Comparison of ENCODE assay signal across 11 mouse cellular contexts in the genomic region with DNA sequence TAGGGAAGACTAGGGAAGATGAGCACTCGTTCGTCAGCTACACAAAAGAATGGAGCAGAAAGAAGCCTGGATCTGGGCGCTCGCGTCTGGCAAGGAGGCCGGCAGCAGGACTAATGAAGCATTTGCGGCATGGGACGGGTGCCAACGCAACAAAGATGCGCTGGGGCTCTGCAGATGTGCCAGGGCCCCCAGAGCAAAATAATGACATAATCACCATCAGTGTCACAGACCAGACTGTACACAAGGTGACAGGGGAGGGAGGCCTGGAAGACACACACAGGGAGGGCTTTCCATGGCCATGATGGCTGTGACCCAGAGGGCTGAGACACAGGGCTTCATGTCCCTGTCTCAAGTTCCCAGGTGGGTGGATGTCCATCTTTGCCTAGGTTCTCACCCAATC. TPM values are rescaled to one million over a fixed set of nuclear protein-coding genes. Genes with fewer than 3 reads are reported as not detected.
DNase-seq lines count a peak whose midpoint lies in the region; ATAC-seq and TF ChIP-seq lines count a peak whose summit lies in the region.
"Had no signal": no experiment of that assay in that cellular context is flagged by ENCODE, and none has a peak within 500 bp of the region (broad histone marks: within the 10 kb centered on the region; RNA-seq: fewer than 3 reads in every experiment).

No protein-coding gene starts in this region.

- WGBS in hindbrain, postnatal 0 days, result 29% methylated on average over 10 of the region's 10 CpGs

- TF ChIP-seq CTCF in hindbrain, postnatal 0 days (IDR thresholded peaks at IDR 0.05; ENCODE audit: low read depth), result no peak

- no peaks in the 10 kb centered on the region for H3K36me3 ChIP-seq in hindbrain, postnatal 0 days (ENCODE audit: insufficient read depth, low read length)
- H3K36me3 ChIP-seq: limb, embryonic 12.5 days had no signal

- no peak overlapping the region for H3K4me2 ChIP-seq in hindbrain, postnatal 0 days (ENCODE audit: low read depth, low read length)
- H3K4me2 ChIP-seq: limb, embryonic 12.5 days had no signal

- peaks cover 10% of the 10 kb centered on the region for H3K4me1 ChIP-seq in hindbrain, postnatal 0 days (ENCODE audit: insufficient read depth, low read length)
- H3K4me1 ChIP-seq: limb, embryonic 12.5 days had no signal

- ATAC-seq in hindbrain, postnatal 0 days, result peak; percentile 51; the same call in 1 of the 2 replicates

- no peaks in the 10 kb centered on the region for H3K9me3 ChIP-seq in hindbrain, postnatal 0 days (ENCODE audit: low read length)
- H3K9me3 ChIP-seq: limb, embryonic 12.5 days had no signal

- H3K27me3 ChIP-seq in hindbrain, postnatal 0 days (ENCODE audit: insufficient read depth, low read length), result no peaks in the 10 kb centered on the region

- peak overlapping the region; percentile 7; the same call in 1 of the 2 replicates for H3K27ac ChIP-seq in hindbrain, postnatal 0 days
- H3K27ac ChIP-seq: kidney, postnatal 0 days; limb, embryonic 12.5 days had no signal

- peak; percentile 30 for DNase-seq in adrenal gland, postnatal 14 days
- DNase-seq in adrenal gland, postnatal 25 days, result no peak
- DNase-seq in right cerebral cortex, postnatal 14 days, result peak; percentile 15
- DNase-seq in right cerebral cortex, postnatal 36 days (ENCODE audit: low spot score in 2 of 2), result no peak
- DNase-seq in hindbrain, postnatal 0 days (ENCODE audit: low spot score), result peak; percentile 66
- no peak for DNase-seq in thymus, postnatal 36 days
- DNase-seq in layer of hippocampus, adult 18-20 months (ENCODE audit: low spot score in 2 of 2), result no peak
- no peak for DNase-seq in spleen, postnatal 14 days (ENCODE audit: low spot score in 2 of 2)

- no peak overlapping the region for H3K9ac ChIP-seq in hindbrain, postnatal 0 days (replicated peaks; ENCODE audit: low read length)
- H3K9ac ChIP-seq: limb, embryonic 12.5 days had no signal

- H3K4me3 ChIP-seq in hindbrain, postnatal 0 days (ENCODE audit: low read length), result no peak overlapping the region
- H3K4me3 ChIP-seq: limb, embryonic 12.5 days had no signal

RNA-seq across cellular contexts. Expression of a gene that starts 32.6 kb away (rescaled TPM):
- total RNA-seq in adrenal gland, postnatal 14 days (2021), result 29.3 and 34.5 TPM in 2 replicates
- 52.6 and 66.7 TPM in 2 replicates for total RNA-seq in adrenal gland, postnatal 25 days (2021)
- 8.0 and 8.4 TPM in 2 replicates for total RNA-seq in hindbrain, postnatal 0 days (2014; rRNA removed)
- polyA plus RNA-seq in hindbrain, postnatal 0 days (2015; fragmentation: Nextera tagmentation; extraction: Ambion mirVana), result 3.8 and 3.9 TPM in 2 replicates
- 10 to 100 TPM; 77.4 to 83.6 TPM for total RNA-seq in layer of hippocampus, adult 18-20 months (2021)
- total RNA-seq: MEL had no signal

Comparison
In these comparisons a context has a peak if more than half of its experiments do, and no peak if none do; other contexts are left out.
1. DNase-seq: peak in adrenal gland, postnatal 14 days (single experiment), right cerebral cortex, postnatal 14 days (single experiment) and hindbrain, postnatal 0 days (single experiment); none in adrenal gland, postnatal 25 days (single experiment), right cerebral cortex, postnatal 36 days (0 of 2), thymus, postnatal 36 days (0 of 2), layer of hippocampus, adult 18-20 months (0 of 2) and spleen, postnatal 14 days (0 of 2).